Mouse (Mus musculus) lung, adult 2 months (tissue): Measurements from ENCODE around the gene Rnf114.

ENCODE experiments used
- CTCF ChIP-seq: fragments of 200-500 bp; IDR thresholded peaks from 2 replicates; pipeline ENCODE4 v1.5.1; 2011; ENCODE audit warnings: mild to moderate bottlenecking, low read length, control low read depth; ENCODE audit not compliant: insufficient read depth
- POLR2A ChIP-seq: fragments of 200-500 bp; IDR thresholded peaks from 2 replicates; pipeline ENCODE4 v1.6.1; 2011; ENCODE audit warnings: low read depth, mild to moderate bottlenecking, control low read depth, low read length, borderline replicate concordance; ENCODE audit errors: extremely low read depth

- no peak for TF ChIP-seq CTCF
- no peak for TF ChIP-seq POLR2A
Measured at GRCm38 (mm10) chr2:167450647-167451046, 41.8 kb upstream of the Rnf114 start.
